Mouse (Mus musculus) olfactory bulb, adult 2 months (tissue): ENCODE measurements around the gene Coro7.

Source experiments
- CTCF ChIP-seq: fragments of 200-500 bp; IDR thresholded peaks from 2 replicates; pipeline ENCODE4 v1.5.1; 2012; ENCODE audit warnings: low read depth, mild to moderate bottlenecking, low read length, moderate library complexity; ENCODE audit not compliant: insufficient read depth
- POLR2A ChIP-seq: fragments of 200-500 bp; IDR thresholded peaks from 2 replicates; pipeline ENCODE4 v1.6.1; 2012; ENCODE audit warnings: mild to moderate bottlenecking, low read depth, low read length, moderate library complexity; ENCODE audit not compliant: insufficient read depth

DNA sequence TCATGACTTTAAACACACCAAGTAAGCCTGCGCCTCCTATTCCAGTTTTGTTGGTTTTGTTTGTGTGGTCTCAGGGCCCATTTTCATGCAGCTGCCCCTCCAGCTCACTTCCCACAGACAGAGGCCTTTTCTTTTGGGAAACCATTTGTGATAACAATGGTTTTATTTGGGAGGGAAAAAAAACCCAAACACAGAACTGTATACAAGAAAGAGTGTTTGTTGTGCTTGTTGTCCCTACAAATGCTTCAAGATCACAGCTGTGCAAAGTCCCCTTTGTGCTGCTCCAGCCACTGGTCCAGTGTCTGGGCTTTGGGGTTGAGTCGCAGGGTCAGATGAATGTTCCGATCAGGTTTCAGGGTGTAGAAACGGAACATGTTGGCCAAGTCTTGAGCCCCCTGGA, 31.6 kb upstream of the Coro7 start:
- TF ChIP-seq CTCF (no peak), POLR2A (no peak)
